In genomic region chr17:15242356-15242755, GRCm38 (mm10) we compare ENCODE assay signal across 19 mouse cellular contexts.
DNase-seq lines count a peak whose midpoint lies in the region; TF ChIP-seq lines count a peak whose summit lies in the region.
"Had no signal": no experiment of that assay in that cellular context is flagged by ENCODE, and none has a peak within 500 bp of the region (broad histone marks: within the 10 kb centered on the region; RNA-seq: fewer than 3 reads in every experiment).

No protein-coding gene starts in this region.

- H3K36me3 ChIP-seq in heart, adult 2 months (ENCODE audit: control insufficient read depth, insufficient read depth, low read length): no peaks in the 10 kb centered on the region
- no peaks in the 10 kb centered on the region for H3K36me3 ChIP-seq in forebrain, embryonic 10.5 days (replicated peaks)
- H3K36me3 ChIP-seq: embryonic facial prominence, embryonic 12.5 days; embryonic facial prominence, embryonic 15.5 days; forebrain, embryonic 12.5 days; forebrain, embryonic 15.5 days; G1E; hindbrain, embryonic 12.5 days; hindbrain, embryonic 15.5 days had no signal

- H3K4me3 ChIP-seq in heart, adult 2 months: no peak overlapping the region
- H3K4me3 ChIP-seq in forebrain, embryonic 10.5 days: no peak overlapping the region
- H3K4me3 ChIP-seq: embryonic facial prominence, embryonic 12.5 days; embryonic facial prominence, embryonic 15.5 days; forebrain, embryonic 12.5 days; forebrain, embryonic 15.5 days; hindbrain, embryonic 12.5 days; hindbrain, embryonic 15.5 days had no signal

- 73% methylated on average over 8 of the region's 8 CpGs for WGBS in heart, adult 2 months
- WGBS in forebrain, embryonic 10.5 days: 90% methylated on average over 8 of the region's 8 CpGs

- intact Hi-C loops in heart, adult 2 months (cut with DNase I): no loop called here

- no peaks in the 10 kb centered on the region; the same call in 1 of the 2 replicates for H3K27me3 ChIP-seq in heart, adult 2 months (ENCODE audit: control insufficient read depth, insufficient read depth, low read length)
- peaks cover 4% of the 10 kb centered on the region; the same call in 1 of the 2 replicates for H3K27me3 ChIP-seq in forebrain, embryonic 10.5 days (ENCODE audit: poor library complexity, severe bottlenecking)
- H3K27me3 ChIP-seq: embryonic facial prominence, embryonic 12.5 days; embryonic facial prominence, embryonic 15.5 days; forebrain, embryonic 12.5 days; forebrain, embryonic 15.5 days; hindbrain, embryonic 12.5 days; hindbrain, embryonic 15.5 days; Patski had no signal

- no peak for TF ChIP-seq CTCF in heart, adult 2 months (IDR thresholded peaks at IDR 0.05)

- no peaks in the 10 kb centered on the region for H3K9me3 ChIP-seq in forebrain, embryonic 10.5 days
- H3K9me3 ChIP-seq: embryonic facial prominence, embryonic 12.5 days; embryonic facial prominence, embryonic 15.5 days; forebrain, embryonic 12.5 days; forebrain, embryonic 15.5 days; G1E; hindbrain, embryonic 12.5 days; hindbrain, embryonic 15.5 days had no signal

- no peak for TF ChIP-seq EP300 in heart, adult 2 months (IDR thresholded peaks at IDR 0.05; ENCODE audit: insufficient read depth, low read depth, low read length)

- no peak overlapping the region for H3K9ac ChIP-seq in heart, adult 2 months (ENCODE audit: low read depth, low read length)
- H3K9ac ChIP-seq: embryonic facial prominence, embryonic 12.5 days; embryonic facial prominence, embryonic 15.5 days; forebrain, embryonic 12.5 days; forebrain, embryonic 15.5 days; hindbrain, embryonic 12.5 days; hindbrain, embryonic 15.5 days had no signal

- no peak overlapping the region for H3K27ac ChIP-seq in heart, adult 2 months
- no peak overlapping the region for H3K27ac ChIP-seq in forebrain, embryonic 10.5 days
- H3K27ac ChIP-seq: embryonic facial prominence, embryonic 12.5 days; embryonic facial prominence, embryonic 15.5 days; forebrain, embryonic 12.5 days; forebrain, embryonic 15.5 days; hindbrain, embryonic 12.5 days; hindbrain, embryonic 15.5 days had no signal

- peak; percentile 7 to 51 for DNase-seq in adrenal gland, adult (ENCODE audit: inconsistent age in 2 of 2, low spot score in 1 of 2)
- DNase-seq in adrenal gland, adult 18-20 months (ENCODE audit: low spot score in 2 of 2): no peak
- peak; percentile 25 for DNase-seq in heart, adult 11 months
- no peak for DNase-seq in heart, adult 2 months
- peak; percentile 10 for DNase-seq in adrenal gland, postnatal 25 days
- no peak for DNase-seq in forebrain, embryonic 10.5 days (ENCODE audit: extremely low spot score, low spot score)
- DNase-seq: cerebellum, adult 18-20 months; cerebellum, adult 9-10 months; cerebellum, postnatal 25 days; gastrocnemius, postnatal 25 days; kidney, adult 2 months had no signal

- TF ChIP-seq POLR2A in heart, adult 2 months (IDR thresholded peaks at IDR 0.05; ENCODE audit: insufficient read depth, low read depth, low read length): no peak

- no peaks in the 10 kb centered on the region for H3K4me1 ChIP-seq in heart, adult 2 months (ENCODE audit: control insufficient read depth, insufficient read depth, low read length)
- H3K4me1 ChIP-seq in forebrain, embryonic 10.5 days: peaks cover 13% of the 10 kb centered on the region
- H3K4me1 ChIP-seq: embryonic facial prominence, embryonic 12.5 days; embryonic facial prominence, embryonic 15.5 days; hindbrain, embryonic 15.5 days had no signal

- no peaks in the 10 kb centered on the region for H3K79me2 ChIP-seq in heart, adult 2 months (replicated peaks; ENCODE audit: control insufficient read depth, insufficient read depth, low read length)

Comparison
In these comparisons a context has a peak if more than half of its experiments do, and no peak if none do; other contexts are left out.
1. DNase-seq: peak in adrenal gland, adult (2 of 2), heart, adult 11 months (single experiment) and adrenal gland, postnatal 25 days (single experiment); none in adrenal gland, adult 18-20 months (0 of 2), heart, adult 2 months (0 of 2) and forebrain, embryonic 10.5 days (single experiment).